Mouse (Mus musculus) urinary bladder, postnatal 25 days (tissue): ENCODE measurements around the gene Il10rb.

Source experiments
- DNase-seq: peaks from one replicate; pipeline ENCODE4 v3.0.0; 2022; ENCODE audit warnings: low spot score

The Il10rb gene

GRCm38 (mm10) chr16:91405640-91406584 is at the start of gene Il10rb:
Il10rb (plus strand) TSS chr16:91406164.
- DNase-seq = peak; percentile 71

DNA sequence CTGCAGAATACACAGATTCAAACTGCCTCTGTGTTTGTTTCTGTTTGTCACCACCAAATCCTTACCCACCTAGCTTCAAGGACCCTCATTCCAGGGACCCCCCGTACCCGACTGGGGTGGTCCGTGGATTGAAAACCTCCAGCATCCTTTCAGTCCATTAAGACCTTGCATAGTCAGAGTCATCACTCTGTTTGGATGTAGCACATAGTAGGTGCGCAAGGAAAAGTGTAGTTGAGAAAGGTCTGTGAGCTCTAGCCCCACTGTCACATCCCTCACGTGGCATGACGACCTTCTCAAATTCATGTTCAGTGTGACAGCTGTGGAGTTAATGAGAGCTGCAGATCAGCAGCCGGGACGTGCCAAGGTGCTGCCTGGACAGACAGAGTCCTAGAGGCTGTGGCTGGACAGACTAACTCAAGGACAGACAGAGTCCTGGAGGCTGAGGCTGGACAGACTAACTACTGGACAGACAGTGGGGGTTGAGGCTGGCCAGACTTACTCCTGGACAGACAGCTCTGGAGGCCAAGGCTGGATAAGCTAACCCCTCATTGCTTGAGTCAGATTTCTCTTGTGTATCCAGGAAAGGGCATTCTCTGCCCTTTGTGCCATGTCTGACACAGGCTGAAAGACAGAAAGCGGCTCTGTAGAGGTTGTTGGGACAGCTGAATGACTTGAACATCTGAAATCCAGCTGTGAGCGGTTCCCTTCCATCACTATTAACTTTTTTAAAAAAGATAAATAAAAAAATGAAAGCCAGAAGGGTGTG is 49.0 kb upstream of the Il10rb start:
- DNase-seq = no peak

GRCm38 (mm10) chr16:91357526-91357900 is 48.5 kb upstream of the Il10rb start:
- no peak for DNase-seq

DNA sequence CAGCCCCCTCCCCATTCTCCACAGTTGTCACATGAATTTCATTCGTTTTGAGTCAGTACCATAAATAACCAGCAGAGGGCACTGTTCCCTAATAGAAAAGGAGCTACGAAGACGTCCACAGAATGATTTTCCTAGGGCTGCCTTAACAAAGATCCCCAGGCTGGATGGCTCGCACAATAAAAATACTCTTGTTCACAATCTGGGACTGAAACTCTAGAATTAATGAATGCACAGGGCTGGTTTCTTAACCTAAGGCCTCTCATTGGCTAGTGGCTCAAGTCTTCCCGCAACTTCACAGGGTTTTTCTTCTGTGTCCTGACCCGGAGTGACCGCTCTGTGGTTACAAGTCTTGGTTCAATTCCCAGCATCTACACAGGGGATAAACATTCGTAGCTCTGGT is 47.4 kb upstream of the Il10rb start:
- peak; percentile 59 for DNase-seq

- no peak for DNase-seq
Observed at GRCm38 (mm10) chr16:91359531-91359930, 46.4 kb upstream of the Il10rb start.

DNA sequence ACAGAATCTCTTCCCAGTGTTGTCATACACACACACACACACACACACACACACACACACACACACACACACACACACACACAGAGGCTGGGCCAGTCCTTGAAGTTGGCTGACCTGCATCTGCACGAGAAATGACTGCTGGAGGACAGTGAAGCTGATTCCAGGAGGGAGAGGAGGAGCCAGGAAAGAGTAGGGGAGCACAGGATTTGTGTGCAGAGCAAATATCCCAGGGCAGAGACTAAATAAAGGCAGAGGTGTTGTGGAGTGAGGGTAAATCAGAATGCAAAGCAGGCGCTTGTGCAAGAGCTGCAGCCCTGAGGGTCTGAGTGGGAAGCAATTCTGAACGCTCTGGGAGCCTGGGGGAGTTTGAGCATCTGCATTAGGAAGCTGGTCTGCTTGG is 45.8 kb upstream of the Il10rb start:
- DNase-seq = no peak

- DNase-seq = no peak
Observed at GRCm38 (mm10) chr16:91362006-91362405, 44.0 kb upstream of the Il10rb start.

DNA sequence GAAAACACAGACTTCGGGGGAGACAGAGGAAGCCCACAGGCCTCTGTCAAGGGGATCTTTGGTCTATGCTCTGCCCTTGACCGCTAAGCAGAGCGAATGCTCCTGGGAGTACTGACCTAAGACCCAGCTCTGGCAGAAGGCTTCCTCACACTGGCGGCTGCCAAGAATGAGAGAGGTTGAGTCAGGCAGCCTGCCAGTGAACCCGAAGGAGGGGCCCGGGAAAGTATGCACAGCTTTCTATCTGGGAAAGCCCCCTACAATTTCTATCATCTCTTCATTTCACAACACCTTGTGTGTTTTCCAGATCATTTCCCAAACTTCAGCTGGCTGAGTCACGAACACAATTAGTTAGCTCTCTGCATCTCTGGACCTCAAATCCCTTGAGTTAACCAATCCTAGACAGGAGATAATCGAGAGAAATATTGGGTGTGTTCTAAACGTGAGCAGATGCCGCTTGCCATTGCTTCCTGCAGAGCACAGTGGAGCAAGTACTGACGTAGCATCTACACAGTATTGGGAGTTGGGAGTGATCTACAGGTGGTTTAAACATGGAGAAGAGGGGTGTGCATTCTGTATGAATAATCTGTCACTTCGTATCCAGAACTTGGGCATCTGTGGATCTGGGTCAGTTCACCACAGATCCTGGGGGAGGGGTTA is 43.2 kb upstream of the Il10rb start:
- peak; percentile 56 for DNase-seq

DNA sequence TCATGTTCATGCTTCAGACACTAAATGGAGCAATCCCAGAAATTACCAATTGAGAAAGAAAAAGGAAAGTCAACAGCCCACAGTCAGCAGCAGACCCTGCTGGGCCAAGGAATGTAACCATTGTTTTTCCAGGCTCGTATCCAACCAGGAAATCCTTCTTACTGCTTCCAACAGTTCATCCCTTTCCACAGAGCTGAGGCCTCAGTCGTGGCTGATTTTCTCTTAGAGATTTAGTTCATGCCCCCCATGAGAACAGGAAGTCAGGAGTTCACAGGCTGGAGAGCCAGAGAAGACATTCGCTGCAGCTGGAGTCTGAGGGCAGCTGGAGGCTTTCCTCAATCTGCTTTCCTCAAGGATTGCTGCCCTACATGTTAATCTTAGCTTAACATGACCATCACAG is 42.5 kb upstream of the Il10rb start:
- DNase-seq = no peak

DNA sequence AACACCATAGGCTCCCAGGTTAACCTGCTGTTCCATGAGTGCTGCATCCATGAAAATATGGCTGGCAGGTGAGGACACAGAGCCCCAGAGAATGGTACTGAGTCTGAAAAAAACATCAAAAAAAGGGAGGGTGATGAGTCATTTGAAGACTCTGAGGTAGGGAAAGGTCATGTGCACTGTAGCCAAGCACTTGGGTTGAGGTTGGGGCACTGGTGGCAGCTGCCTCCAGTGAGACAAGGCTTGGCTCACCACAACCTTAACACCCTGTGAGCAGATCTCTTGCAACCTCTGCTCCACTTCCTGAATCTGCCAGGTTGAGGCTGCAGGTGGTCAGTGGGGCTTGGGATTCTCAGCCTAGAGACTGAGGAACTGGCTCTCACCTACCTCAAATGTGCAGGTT is 39.4 kb upstream of the Il10rb start:
- DNase-seq = no peak

GRCm38 (mm10) chr16:91367066-91367465 is 38.9 kb upstream of the Il10rb start:
- no peak for DNase-seq

GRCm38 (mm10) chr16:91372577-91373472 is 33.1 kb upstream of the Il10rb start, which contains the start of gene Ifnar2:
Ifnar2 (plus strand) TSS chr16:91372783.
- peak; percentile 69 for DNase-seq

DNA sequence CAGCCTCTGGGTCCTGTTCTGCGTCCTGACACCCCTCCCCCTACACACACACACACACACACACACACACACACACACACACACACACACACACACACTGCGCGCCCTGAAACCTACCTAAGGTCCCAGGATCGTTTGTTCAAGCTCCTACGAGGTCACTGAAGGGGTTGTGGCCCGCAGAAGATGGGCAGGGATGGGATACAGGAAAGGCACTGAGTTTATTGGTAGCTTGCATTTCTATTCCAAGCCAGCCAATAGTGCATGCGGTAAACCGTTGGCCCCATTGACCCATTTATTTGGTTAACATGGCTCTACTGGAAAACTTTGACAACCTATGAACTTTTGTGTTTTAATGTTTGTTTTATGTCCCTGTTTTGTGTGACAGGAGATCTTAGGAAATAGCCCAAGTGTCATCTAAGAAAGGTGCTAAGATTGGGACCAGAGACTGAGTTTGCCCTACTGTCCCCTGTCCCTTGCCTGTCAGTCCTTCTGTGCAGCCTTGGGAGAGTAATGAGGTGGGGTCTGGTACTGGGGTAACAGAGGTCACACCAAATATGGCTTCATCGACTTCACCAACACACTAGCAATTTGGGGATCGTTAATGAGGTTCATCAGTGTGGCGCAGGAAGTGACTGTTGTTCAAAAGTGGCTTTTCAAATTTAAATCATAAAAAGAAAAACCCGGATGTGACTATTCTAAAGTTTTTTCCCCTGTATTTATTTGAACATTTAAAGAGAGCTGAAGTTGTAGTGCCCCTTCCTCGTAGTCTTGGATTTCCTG is 32.3 kb upstream of the Il10rb start:
- DNase-seq = no peak

GRCm38 (mm10) chr16:91374253-91374634 is 31.7 kb upstream of the Il10rb start:
- no peak for DNase-seq

DNA sequence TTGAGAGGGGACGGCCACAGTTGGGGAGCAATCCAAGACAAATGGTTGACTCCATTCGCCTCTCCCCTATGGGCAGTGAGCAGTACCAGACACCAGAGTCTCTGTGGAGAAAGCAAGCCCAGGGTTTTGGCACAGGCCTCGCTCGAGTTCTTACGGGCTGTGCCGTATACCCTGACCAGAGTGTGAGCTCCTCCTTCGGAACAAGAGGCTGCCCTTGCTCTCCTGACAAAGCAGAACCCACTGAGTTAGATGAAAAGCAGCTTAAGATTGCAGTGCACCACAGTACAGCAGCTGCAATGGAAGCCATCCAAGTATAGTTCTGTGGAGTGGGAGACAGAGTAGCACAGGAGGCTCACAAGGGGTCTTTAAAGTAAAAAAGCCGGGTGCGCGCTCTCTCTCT is 29.3 kb upstream of the Il10rb start:
- no peak for DNase-seq

DNA sequence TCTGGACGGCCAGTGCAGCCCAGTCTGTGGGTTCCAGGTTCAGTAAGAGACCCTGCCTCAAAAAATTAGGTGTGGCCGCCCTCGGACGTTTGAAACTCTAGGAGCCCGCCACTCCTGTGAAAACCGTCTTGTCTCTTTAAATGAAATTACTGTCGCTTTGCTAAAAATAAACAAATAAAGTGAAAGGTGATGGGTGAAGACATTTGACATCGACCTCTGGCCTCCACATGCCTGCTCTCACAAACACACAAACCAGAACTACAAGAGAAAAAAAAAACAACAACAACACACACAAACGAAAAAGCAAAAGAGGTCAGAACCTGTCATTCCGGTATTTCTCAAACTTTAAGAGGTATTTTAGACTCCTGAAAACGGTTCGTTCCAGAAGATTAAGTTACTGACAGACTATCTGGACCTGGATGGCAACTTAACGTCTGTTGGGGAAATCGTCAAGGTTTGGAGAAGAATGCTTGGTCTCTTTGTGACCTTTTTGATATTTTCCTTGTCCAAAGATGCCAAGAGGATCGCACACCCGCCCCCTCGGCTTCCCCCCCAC is 27.5 kb upstream of the Il10rb start:
- no peak for DNase-seq

DNA sequence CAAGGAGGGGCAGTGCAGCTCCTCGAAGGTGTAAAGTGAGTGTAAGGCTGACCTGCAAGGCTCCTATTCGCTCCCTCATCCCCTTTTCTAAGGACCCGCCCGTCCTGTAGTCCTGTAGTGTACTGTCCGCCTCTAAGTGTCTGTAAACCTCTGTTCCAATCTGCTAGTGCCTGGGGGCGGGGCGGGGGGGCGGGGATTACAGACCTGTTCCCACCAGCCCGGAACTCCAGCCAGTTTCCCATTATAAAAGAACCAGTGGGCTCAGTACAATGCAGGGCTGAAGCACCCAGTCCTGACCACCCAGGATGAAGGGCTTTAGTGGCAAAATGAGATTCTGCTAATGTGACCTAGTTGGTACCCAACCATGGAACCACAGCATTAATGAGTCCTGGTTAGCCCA is 27.0 kb upstream of the Il10rb start:
- DNase-seq = no peak

DNA sequence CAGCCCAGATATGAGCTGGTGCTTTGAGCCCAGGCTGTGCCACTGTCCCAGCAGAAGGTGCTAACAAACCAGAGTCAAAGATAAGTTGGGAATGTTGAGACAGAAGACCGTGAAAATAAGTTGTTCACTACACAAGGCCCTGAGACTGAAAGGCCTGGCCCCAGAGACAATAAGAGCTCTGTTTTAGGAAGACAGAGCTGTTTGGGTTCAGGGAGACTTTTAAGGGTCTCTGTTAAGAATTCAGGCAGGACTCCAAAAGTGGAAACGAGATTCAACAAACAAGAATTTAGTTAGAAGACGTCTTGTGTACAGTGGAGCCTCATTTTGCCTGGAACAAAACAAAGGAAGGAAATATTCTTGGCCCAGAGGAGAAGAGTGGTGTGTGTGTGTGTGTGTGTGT is 26.6 kb upstream of the Il10rb start:
- no peak for DNase-seq

GRCm38 (mm10) chr16:91380151-91380550 is 25.8 kb upstream of the Il10rb start:
- no peak for DNase-seq

DNA sequence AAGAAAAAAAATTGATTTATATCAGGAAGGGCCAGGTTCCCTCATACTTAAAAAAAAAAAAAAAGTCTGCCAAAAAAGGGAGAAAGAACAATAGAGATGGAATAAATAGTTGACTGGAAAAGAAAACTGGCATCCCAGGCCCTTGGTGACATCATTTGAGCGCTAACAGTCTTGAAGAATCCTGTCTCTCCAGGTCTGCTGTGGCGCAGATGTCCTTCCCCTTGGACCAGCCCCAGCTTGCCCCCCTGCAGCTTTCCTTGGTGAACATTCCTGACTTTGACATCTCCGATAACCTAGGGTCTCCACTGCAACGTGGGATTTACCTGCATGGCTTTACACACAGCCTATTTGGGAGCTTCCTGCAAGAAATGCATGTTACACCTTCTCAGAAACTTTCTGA is 24.4 kb upstream of the Il10rb start:
- DNase-seq = no peak
